Mouse (Mus musculus): ENCODE data around the gene Arhgef7. TPM values are rescaled to one million over a fixed set of nuclear protein-coding genes. Genes with fewer than 3 reads are reported as not detected.

Arhgef7 gene
- polyA plus RNA-seq, 1 experiment from 2014 or later = 57.0 TPM

- ATAC-seq (ENCODE audit: low FRiP score) (no peak), DNase-seq (ENCODE audit: low spot score) (no peak)
- Histone ChIP-seq H3K4me1 (replicated peaks; ENCODE audit: control insufficient read depth, insufficient read depth, low read length) (0 out of 2 replicates have a peak, but pooled peaks cover 9% of the 10 kb centered on the region), H3K9me3 (ENCODE audit: control insufficient read depth, low read length) (no peaks in the 10 kb centered on the region), H3K4me2 (replicated peaks; ENCODE audit: low read depth, low read length) (no peak overlapping the region), H3K4me3 (ENCODE audit: low read depth, low read length) (no peak overlapping the region), H3K27ac (ENCODE audit: low read depth, low read length) (no peak overlapping the region), H3K36me3 (ENCODE audit: control insufficient read depth, insufficient read depth, low read length) (0 out of 2 replicates have a peak, but pooled peaks cover 2% of the 10 kb centered on the region), H3K27me3 (ENCODE audit: control insufficient read depth, insufficient read depth, low read length) (no peaks in the 10 kb centered on the region), H3K9ac (ENCODE audit: low read depth, low read length) (no peak overlapping the region)
- WGBS = 76% methylated on average over 10 of the region's 10 CpGs
These were observed 49.7 kb downstream of the Arhgef7 start for GRCm38 (mm10) chr8:11777201-11777600.

DNA sequence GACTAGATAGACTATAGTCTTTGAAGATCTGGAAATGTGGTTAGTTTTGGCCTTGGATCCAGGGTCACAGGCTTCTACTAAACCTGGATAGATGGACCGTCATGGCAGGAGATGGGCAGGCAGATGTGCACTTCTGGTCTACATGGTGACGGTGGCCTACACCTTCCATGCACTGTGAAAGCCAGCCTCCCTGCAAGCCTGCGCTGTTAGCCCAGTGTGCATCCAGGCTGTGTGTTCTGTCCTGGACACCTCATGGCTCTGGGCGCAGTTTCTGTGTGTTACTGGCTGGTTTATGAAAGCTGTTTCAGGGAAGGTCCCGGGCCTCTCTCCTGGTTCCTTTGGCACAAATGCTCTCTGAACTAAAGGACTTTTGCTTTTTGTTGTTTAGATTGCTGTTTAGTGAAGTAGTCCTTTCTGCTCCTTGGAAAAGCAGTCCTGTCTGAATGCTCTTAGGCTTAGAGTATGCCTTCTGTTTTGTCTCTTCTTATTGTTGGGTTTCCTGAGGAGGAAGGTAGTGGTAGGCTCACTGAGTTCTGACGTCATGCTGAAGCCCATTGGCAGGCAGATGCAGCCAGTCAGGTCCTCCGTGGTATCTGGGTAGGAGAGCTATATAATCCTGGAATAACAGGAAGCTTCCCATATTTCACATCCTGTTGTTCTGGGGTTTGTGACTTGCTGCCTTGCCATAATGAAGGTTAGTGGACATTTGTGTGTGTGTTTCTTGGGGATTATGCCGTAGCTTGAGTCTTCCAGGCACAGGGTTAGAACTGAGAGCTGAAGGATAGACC is 51.3 kb downstream of the Arhgef7 start:
- Histone ChIP-seq H3K27ac (ENCODE audit: low read depth, low read length) (no peak overlapping the region), H3K4me1 (replicated peaks; ENCODE audit: control insufficient read depth, insufficient read depth, low read length) (0 out of 2 replicates have a peak, but pooled peaks cover 9% of the 10 kb centered on the region), H3K4me3 (ENCODE audit: low read depth, low read length) (no peak overlapping the region), H3K27me3 (ENCODE audit: control insufficient read depth, insufficient read depth, low read length) (no peaks in the 10 kb centered on the region), H3K4me2 (replicated peaks; ENCODE audit: low read depth, low read length) (no peak overlapping the region), H3K9me3 (ENCODE audit: control insufficient read depth, low read length) (no peaks in the 10 kb centered on the region), H3K9ac (ENCODE audit: low read depth, low read length) (no peak overlapping the region), H3K36me3 (ENCODE audit: control insufficient read depth, insufficient read depth, low read length) (0 out of 2 replicates have a peak, but pooled peaks cover 2% of the 10 kb centered on the region)
- 86% methylated on average over 8 of the region's 8 CpGs for WGBS
- DNase-seq (ENCODE audit: low spot score) (no peak), ATAC-seq (ENCODE audit: low FRiP score) (no peak)

DNA sequence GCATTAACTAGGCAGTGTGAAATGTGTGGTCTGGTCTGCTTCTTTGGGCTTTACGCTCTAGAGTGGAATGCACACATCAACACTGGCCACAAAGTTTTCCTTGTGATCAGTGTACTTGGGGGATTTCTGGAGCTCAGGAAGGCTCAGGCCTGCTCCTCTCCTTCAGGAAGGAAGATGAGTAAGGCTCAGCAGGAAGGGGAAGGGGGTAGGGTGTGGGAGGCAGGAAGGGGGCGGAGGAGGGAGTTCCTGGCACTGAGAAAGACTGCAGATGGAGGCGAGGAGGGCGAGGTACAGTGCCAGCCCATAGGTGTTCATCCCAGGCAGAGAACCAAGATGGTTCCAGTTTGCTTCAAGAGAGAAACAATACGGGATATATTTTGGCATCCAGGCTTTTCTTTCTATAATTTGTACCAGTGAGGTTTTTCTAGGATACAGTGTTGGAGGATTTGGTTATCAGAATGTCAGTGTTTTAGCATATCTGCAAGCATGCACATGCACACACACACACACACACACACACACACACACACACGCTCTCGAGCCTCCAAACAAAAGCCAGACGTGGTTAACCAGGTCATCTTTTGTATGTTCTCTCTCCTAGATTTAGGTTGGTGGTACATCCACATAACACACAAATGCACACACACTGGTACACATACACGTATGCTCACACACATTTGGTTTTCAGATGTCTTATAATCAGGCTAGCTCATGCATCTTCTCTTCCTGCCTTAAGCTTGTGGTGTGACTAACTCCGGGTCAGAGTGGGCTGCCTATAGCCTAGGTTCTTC is 52.5 kb downstream of the Arhgef7 start:
- Histone ChIP-seq H3K36me3 (ENCODE audit: control insufficient read depth, insufficient read depth, low read length) (0 out of 2 replicates have a peak, but pooled peaks cover 2% of the 10 kb centered on the region), H3K9me3 (ENCODE audit: control insufficient read depth, low read length) (no peaks in the 10 kb centered on the region), H3K4me2 (replicated peaks; ENCODE audit: low read depth, low read length) (no peak overlapping the region), H3K9ac (ENCODE audit: low read depth, low read length) (no peak overlapping the region), H3K4me1 (replicated peaks; ENCODE audit: control insufficient read depth, insufficient read depth, low read length) (0 out of 2 replicates have a peak, but pooled peaks cover 2% of the 10 kb centered on the region), H3K4me3 (ENCODE audit: low read depth, low read length) (no peak overlapping the region), H3K27ac (ENCODE audit: low read depth, low read length) (no peak overlapping the region), H3K27me3 (ENCODE audit: control insufficient read depth, insufficient read depth, low read length) (no peaks in the 10 kb centered on the region)
- WGBS = 77% methylated on average over 10 of the region's 10 CpGs
- no peak for ATAC-seq (ENCODE audit: low FRiP score)
- no peak for DNase-seq (ENCODE audit: low spot score)

DNA sequence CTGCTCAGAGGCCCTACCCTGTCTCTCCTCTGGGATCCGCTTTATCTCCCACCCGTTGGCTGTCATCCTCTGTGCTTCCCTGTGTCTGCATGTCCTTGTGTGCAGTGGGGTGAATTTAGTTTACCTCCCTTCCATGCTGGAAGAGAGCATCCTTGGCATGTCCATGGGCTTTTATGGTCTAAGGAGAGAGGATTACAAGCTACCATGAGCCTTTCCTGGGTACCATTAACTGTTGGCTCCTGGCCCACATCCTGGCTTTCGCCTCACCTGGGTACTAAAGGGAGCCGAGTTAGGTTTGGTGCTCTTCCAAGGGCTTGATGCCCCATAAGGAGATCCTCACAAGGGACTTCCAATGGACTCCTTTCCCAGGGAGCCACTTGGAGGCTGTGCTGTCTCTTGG is 53.1 kb downstream of the Arhgef7 start:
- Histone ChIP-seq H3K36me3 (ENCODE audit: control insufficient read depth, insufficient read depth, low read length) (0 out of 2 replicates have a peak, but pooled peaks cover 2% of the 10 kb centered on the region), H3K27ac (ENCODE audit: low read depth, low read length) (no peak overlapping the region), H3K4me3 (ENCODE audit: low read depth, low read length) (no peak overlapping the region), H3K4me2 (replicated peaks; ENCODE audit: low read depth, low read length) (no peak overlapping the region), H3K9ac (ENCODE audit: low read depth, low read length) (no peak overlapping the region), H3K27me3 (ENCODE audit: control insufficient read depth, insufficient read depth, low read length) (no peaks in the 10 kb centered on the region), H3K9me3 (ENCODE audit: control insufficient read depth, low read length) (no peaks in the 10 kb centered on the region), H3K4me1 (replicated peaks; ENCODE audit: control insufficient read depth, insufficient read depth, low read length) (no peaks in the 10 kb centered on the region)
- DNase-seq (ENCODE audit: low spot score) = no peak
- no peak for ATAC-seq (ENCODE audit: low FRiP score)
- 94% methylated on average over 4 of the region's 4 CpGs for WGBS

GRCm38 (mm10) chr8:11782607-11783006 is 55.1 kb downstream of the Arhgef7 start:
- ATAC-seq (ENCODE audit: low FRiP score) (no peak), DNase-seq (ENCODE audit: low spot score) (no peak)
- no peaks in the 10 kb centered on the region for H3K9me3 ChIP-seq (ENCODE audit: control insufficient read depth, low read length)
- H3K4me2 ChIP-seq (replicated peaks; ENCODE audit: low read depth, low read length) = no peak overlapping the region
- H3K4me1 ChIP-seq (replicated peaks; ENCODE audit: control insufficient read depth, insufficient read depth, low read length) = no peaks in the 10 kb centered on the region
- no peak overlapping the region for H3K27ac ChIP-seq (ENCODE audit: low read depth, low read length)
- H3K4me3 ChIP-seq (ENCODE audit: low read depth, low read length) = no peak overlapping the region
- WGBS = 94% methylated on average over 6 of the region's 6 CpGs
- no peaks in the 10 kb centered on the region for H3K27me3 ChIP-seq (ENCODE audit: control insufficient read depth, insufficient read depth, low read length)
- H3K36me3 ChIP-seq (ENCODE audit: control insufficient read depth, insufficient read depth, low read length) = 0 out of 2 replicates have a peak, but pooled peaks cover 2% of the 10 kb centered on the region
- no peak overlapping the region for H3K9ac ChIP-seq (ENCODE audit: low read depth, low read length)

DNA sequence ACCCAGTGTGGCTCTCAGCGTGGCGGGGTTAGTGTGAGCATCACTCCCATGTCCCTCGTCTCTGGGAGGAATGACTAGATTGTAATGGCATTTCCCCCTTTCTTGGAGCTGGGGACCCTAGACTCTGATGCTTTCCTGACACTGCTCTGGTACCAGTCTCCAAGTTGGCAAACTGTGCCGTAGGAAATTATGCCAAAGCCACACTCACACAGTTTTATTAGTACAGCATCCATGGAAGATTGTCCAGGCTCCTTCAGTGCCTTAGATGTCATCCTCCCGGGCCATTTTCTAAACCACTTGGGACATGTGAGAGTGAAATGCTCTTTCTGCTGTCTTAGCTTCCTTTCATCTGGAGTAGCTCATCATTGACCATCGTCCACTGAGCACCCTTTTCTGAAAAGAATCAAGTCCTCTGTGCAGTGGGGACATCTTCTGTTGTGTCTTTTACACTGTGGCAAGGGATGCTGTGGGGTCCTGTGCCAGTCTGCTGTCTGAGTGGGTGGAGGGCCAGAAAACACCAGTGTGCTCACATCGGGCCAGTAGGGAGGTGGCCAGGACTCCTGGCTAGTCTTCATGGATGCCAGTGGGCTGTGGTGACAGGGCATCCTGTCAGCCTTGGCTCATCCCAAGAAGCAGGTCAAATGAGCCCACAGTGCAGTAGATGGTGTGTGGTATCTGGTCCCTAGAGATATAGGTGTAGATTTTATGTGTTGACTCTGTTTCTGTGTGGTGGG is 56.5 kb downstream of the Arhgef7 start:
- no peak overlapping the region for H3K27ac ChIP-seq (ENCODE audit: low read depth, low read length)
- ATAC-seq (ENCODE audit: low FRiP score) (no peak), DNase-seq (ENCODE audit: low spot score) (no peak)
- no peaks in the 10 kb centered on the region for H3K4me1 ChIP-seq (replicated peaks; ENCODE audit: control insufficient read depth, insufficient read depth, low read length)
- no peak overlapping the region for H3K4me3 ChIP-seq (ENCODE audit: low read depth, low read length)
- H3K9me3 ChIP-seq (ENCODE audit: control insufficient read depth, low read length) = no peaks in the 10 kb centered on the region
- H3K9ac ChIP-seq (ENCODE audit: low read depth, low read length) = no peak overlapping the region
- WGBS = 91% methylated on average over 7 of the region's 7 CpGs
- H3K36me3 ChIP-seq (ENCODE audit: control insufficient read depth, insufficient read depth, low read length) = 0 out of 2 replicates have a peak, but pooled peaks cover 2% of the 10 kb centered on the region
- H3K4me2 ChIP-seq (replicated peaks; ENCODE audit: low read depth, low read length) = no peak overlapping the region
- H3K27me3 ChIP-seq (ENCODE audit: control insufficient read depth, insufficient read depth, low read length) = no peaks in the 10 kb centered on the region

DNA sequence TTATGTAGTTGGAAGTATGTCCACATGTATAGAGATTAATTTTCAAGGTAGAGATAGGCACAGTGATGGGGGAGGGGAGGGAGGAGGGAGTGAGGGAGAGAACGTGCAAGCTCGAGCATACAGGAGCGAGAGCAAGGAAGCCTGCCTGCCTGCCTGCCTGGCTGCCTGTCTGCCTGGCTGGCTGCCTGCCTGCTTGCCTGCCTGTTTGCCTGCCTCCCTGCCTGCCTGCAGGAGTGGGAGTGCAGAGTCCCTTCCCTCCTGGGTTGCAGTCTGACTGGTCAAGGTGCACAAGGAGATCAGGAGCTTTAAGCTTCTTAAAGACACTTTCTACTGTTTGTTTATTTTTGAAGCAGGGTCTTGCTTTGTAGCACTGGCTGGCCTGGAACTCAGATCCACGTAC is 57.6 kb downstream of the Arhgef7 start:
- no peak for ATAC-seq (ENCODE audit: low FRiP score)
- no peak for DNase-seq (ENCODE audit: low spot score)
- 79% methylated on average over 4 of the region's 4 CpGs for WGBS
- no peak overlapping the region for H3K27ac ChIP-seq (ENCODE audit: low read depth, low read length)
- no peaks in the 10 kb centered on the region for H3K4me1 ChIP-seq (replicated peaks; ENCODE audit: control insufficient read depth, insufficient read depth, low read length)
- H3K27me3 ChIP-seq (ENCODE audit: control insufficient read depth, insufficient read depth, low read length) = no peaks in the 10 kb centered on the region
- no peaks in the 10 kb centered on the region for H3K9me3 ChIP-seq (ENCODE audit: control insufficient read depth, low read length)
- H3K4me2 ChIP-seq (replicated peaks; ENCODE audit: low read depth, low read length) = no peak overlapping the region
- no peak overlapping the region for H3K9ac ChIP-seq (ENCODE audit: low read depth, low read length)
- 0 out of 2 replicates have a peak, but pooled peaks cover 2% of the 10 kb centered on the region for H3K36me3 ChIP-seq (ENCODE audit: control insufficient read depth, insufficient read depth, low read length)
- no peak overlapping the region for H3K4me3 ChIP-seq (ENCODE audit: low read depth, low read length)

- ATAC-seq (ENCODE audit: low FRiP score) (no peak), DNase-seq (ENCODE audit: low spot score) (no peak)
- Histone ChIP-seq H3K27ac (ENCODE audit: low read depth, low read length) (no peak overlapping the region), H3K4me3 (ENCODE audit: low read depth, low read length) (no peak overlapping the region), H3K9me3 (ENCODE audit: control insufficient read depth, low read length) (no peaks in the 10 kb centered on the region), H3K4me2 (replicated peaks; ENCODE audit: low read depth, low read length) (no peak overlapping the region), H3K4me1 (replicated peaks; ENCODE audit: control insufficient read depth, insufficient read depth, low read length) (no peaks in the 10 kb centered on the region), H3K36me3 (ENCODE audit: control insufficient read depth, insufficient read depth, low read length) (0 out of 2 replicates have a peak, but pooled peaks cover 2% of the 10 kb centered on the region), H3K27me3 (ENCODE audit: control insufficient read depth, insufficient read depth, low read length) (no peaks in the 10 kb centered on the region), H3K9ac (ENCODE audit: low read depth, low read length) (no peak overlapping the region)
- WGBS = 88% methylated on average over 9 of the region's 9 CpGs
These were observed 58.1 kb downstream of the Arhgef7 start for GRCm38 (mm10) chr8:11785539-11786046.

Measured in hindbrain, embryonic 11.5 days (tissue).